Mouse (Mus musculus) megakaryocyte, embryonic 14.5 days (primary cell): ENCODE data around the gene Serhl.

Source experiments
- FLI1 ChIP-seq: IDR thresholded peaks from 2 replicates; pipeline ENCODE4 v1.6.1; 2012; ENCODE audit warnings: low read length, inconsistent platforms, mixed read lengths
- GATA1 ChIP-seq: IDR thresholded peaks from 3 replicates; pipeline ENCODE4 v1.6.1; 2012; ENCODE audit warnings: mixed read lengths, low read length, inconsistent platforms, borderline replicate concordance

GRCm38 (mm10) chr15:83114106-83114505, 24.8 kb downstream of the Serhl start:
- TF ChIP-seq GATA1 (no peak), FLI1 (no peak)
